8 mouse cellular contexts compared by ENCODE assay signal in the genomic region with DNA sequence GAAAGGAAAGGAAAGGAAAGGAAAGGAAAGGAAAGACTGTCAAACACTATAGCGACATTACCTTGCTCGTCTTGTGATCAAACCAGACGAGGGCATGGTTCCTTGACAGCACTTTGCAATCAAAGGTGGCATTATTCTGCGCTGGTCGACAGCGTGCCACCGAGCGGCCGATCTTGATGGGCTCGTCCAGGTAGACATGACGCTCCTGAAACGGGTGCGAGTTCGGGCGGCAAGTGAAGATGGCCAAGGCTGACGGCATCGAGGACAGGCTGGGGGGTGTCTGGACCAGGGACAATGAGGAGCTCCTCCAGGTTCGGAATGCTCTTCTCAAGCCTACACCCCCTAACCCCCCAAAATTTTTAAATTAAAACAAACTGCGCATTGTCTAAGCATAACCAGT. TPM values are rescaled to one million over a fixed set of nuclear protein-coding genes. Genes with fewer than 3 reads are reported as not detected.
DNase-seq lines count a peak whose midpoint lies in the region; ATAC-seq lines count a peak whose summit lies in the region.

No protein-coding gene starts in this region.

- no peaks in the 10 kb centered on the region; the same call in 1 of the 2 replicates for H3K4me1 ChIP-seq in embryonic facial prominence, embryonic 11.5 days (ENCODE audit: control insufficient read depth, insufficient read depth, low read length)
- H3K4me1 ChIP-seq in intestine, embryonic 15.5 days (replicated peaks), result peaks cover 16% of the 10 kb centered on the region
- peaks cover 37% of the 10 kb centered on the region for H3K4me1 ChIP-seq in midbrain, embryonic 10.5 days

- peak; percentile 31 for DNase-seq in cerebellum, adult 11-12 months
- DNase-seq in cerebellum, adult 9-10 months, result no peak
- DNase-seq in A20 (ENCODE audit: low read depth, low spot score), result peak; percentile 65
- no peak for DNase-seq in embryonic facial prominence, embryonic 11.5 days (ENCODE audit: low spot score)
- peak; percentile 14 for DNase-seq in midbrain, embryonic 10.5 days (ENCODE audit: low spot score)
- DNase-seq in thymus, postnatal 14 days, result peak; percentile 18
- DNase-seq in gastrocnemius, adult 8-10 months (ENCODE audit: low spot score in 2 of 2), result no peak

- H3K27me3 ChIP-seq in embryonic facial prominence, embryonic 11.5 days (ENCODE audit: control insufficient read depth, insufficient read depth, low read length), result no peaks in the 10 kb centered on the region
- no peaks in the 10 kb centered on the region for H3K27me3 ChIP-seq in intestine, embryonic 15.5 days (replicated peaks)
- no peaks in the 10 kb centered on the region for H3K27me3 ChIP-seq in midbrain, embryonic 10.5 days (ENCODE audit: low read depth, poor library complexity, severe bottlenecking)

- H3K9me3 ChIP-seq in embryonic facial prominence, embryonic 11.5 days (replicated peaks; ENCODE audit: control insufficient read depth, low read length), result no peaks in the 10 kb centered on the region
- H3K9me3 ChIP-seq in intestine, embryonic 15.5 days, result no peaks in the 10 kb centered on the region
- H3K9me3 ChIP-seq in midbrain, embryonic 10.5 days (replicated peaks), result no peaks in the 10 kb centered on the region

- H3K27ac ChIP-seq in embryonic facial prominence, embryonic 11.5 days (replicated peaks; ENCODE audit: low read depth, low read length), result no peak overlapping the region
- no peak overlapping the region for H3K27ac ChIP-seq in intestine, embryonic 15.5 days
- H3K27ac ChIP-seq in midbrain, embryonic 10.5 days (replicated peaks), result peak overlapping the region; percentile 94; the same call in 1 of the 2 replicates

- H3K4me2 ChIP-seq in embryonic facial prominence, embryonic 11.5 days (ENCODE audit: low read depth, low read length), result peak overlapping the region; percentile 82
- H3K4me2 ChIP-seq in intestine, embryonic 15.5 days (replicated peaks), result peak overlapping the region; percentile 89

- H3K4me3 ChIP-seq in embryonic facial prominence, embryonic 11.5 days (ENCODE audit: low read depth, low read length), result peak overlapping the region; percentile 95
- peak overlapping the region; percentile 86 for H3K4me3 ChIP-seq in intestine, embryonic 15.5 days (replicated peaks)
- peak overlapping the region; percentile 99 for H3K4me3 ChIP-seq in midbrain, embryonic 10.5 days

- H3K9ac ChIP-seq in embryonic facial prominence, embryonic 11.5 days (replicated peaks; ENCODE audit: low read length), result peak overlapping the region; percentile 90
- H3K9ac ChIP-seq in intestine, embryonic 15.5 days, result peak overlapping the region; percentile 90

- WGBS in embryonic facial prominence, embryonic 11.5 days, result 18% methylated on average over 19 of the region's 19 CpGs
- WGBS in intestine, embryonic 15.5 days, result 17% methylated on average over 19 of the region's 19 CpGs
- 30% methylated on average over 19 of the region's 19 CpGs for WGBS in midbrain, embryonic 10.5 days

- no peaks in the 10 kb centered on the region for H3K36me3 ChIP-seq in embryonic facial prominence, embryonic 11.5 days (replicated peaks; ENCODE audit: control insufficient read depth, insufficient read depth, low read depth, low read length)
- H3K36me3 ChIP-seq in intestine, embryonic 15.5 days, result no peaks in the 10 kb centered on the region
- peaks cover 25% of the 10 kb centered on the region for H3K36me3 ChIP-seq in midbrain, embryonic 10.5 days

- ATAC-seq in embryonic facial prominence, embryonic 11.5 days (replicated peaks; ENCODE audit: insufficient number of reproducible peaks, low FRiP score, low TSS enrichment, low read depth), result no peak
- ATAC-seq in intestine, embryonic 15.5 days, result no peak

RNA-seq across cellular contexts. Expression of gene Slmap, which starts 1.5 kb away (rescaled TPM):
- polyA plus RNA-seq in embryonic facial prominence, embryonic 11.5 days (2014; fragmentation: Nextera tagmentation; extraction: Ambion mirVana), result 21.5 and 22.3 TPM in 2 replicates
- 42.2 and 48.8 TPM in 2 replicates for polyA plus RNA-seq in intestine, embryonic 15.5 days (2015; fragmentation: Nextera tagmentation; extraction: Ambion mirVana)
- polyA plus RNA-seq in midbrain, embryonic 10.5 days (2016; fragmentation: Nextera tagmentation; extraction: Ambion mirVana), result 13.8 and 14.3 TPM in 2 replicates
- 10 to 100 TPM; 72.9 to 88.9 (median 79.3) TPM for total RNA-seq in gastrocnemius, adult 8-10 months (2022)

RNA-seq across cellular contexts. Expression of gene Dennd6a, which starts 40.4 kb away (rescaled TPM):
- 35.1 and 42.1 TPM in 2 replicates for polyA plus RNA-seq in embryonic facial prominence, embryonic 11.5 days (2014; fragmentation: Nextera tagmentation; extraction: Ambion mirVana)
- polyA plus RNA-seq in intestine, embryonic 15.5 days (2015; fragmentation: Nextera tagmentation; extraction: Ambion mirVana), result 29.0 and 32.0 TPM in 2 replicates
- 28.9 and 30.3 TPM in 2 replicates for polyA plus RNA-seq in midbrain, embryonic 10.5 days (2016; fragmentation: Nextera tagmentation; extraction: Ambion mirVana)
- total RNA-seq in gastrocnemius, adult 8-10 months (2022), result 1 to 10 TPM; 6.1 to 7.3 (median 6.6) TPM

Comparison
In these comparisons a context has a peak if more than half of its experiments do, and no peak if none do; other contexts are left out.
1. DNase-seq: peak in cerebellum, adult 11-12 months (single experiment), A20 (single experiment), midbrain, embryonic 10.5 days (single experiment) and thymus, postnatal 14 days (single experiment); none in cerebellum, adult 9-10 months (single experiment), embryonic facial prominence, embryonic 11.5 days (single experiment) and gastrocnemius, adult 8-10 months (0 of 2).
2. Peak in every context shown above with its lines, with median percentiles within 50 percentile points of each other: H3K4me3 ChIP-seq.